Mouse (Mus musculus) frontal cortex, adult (tissue): ENCODE results near the gene Aig1.

Source experiments
- ATAC-seq: cut with Nextera tagmentation; 2 replicates; pipeline ENCODE4 v1.9.2; 2017; ENCODE audit warnings: mild to moderate bottlenecking, moderate library complexity, mixed read lengths; ENCODE audit not compliant: low TSS enrichment

Aig1 gene

DNA sequence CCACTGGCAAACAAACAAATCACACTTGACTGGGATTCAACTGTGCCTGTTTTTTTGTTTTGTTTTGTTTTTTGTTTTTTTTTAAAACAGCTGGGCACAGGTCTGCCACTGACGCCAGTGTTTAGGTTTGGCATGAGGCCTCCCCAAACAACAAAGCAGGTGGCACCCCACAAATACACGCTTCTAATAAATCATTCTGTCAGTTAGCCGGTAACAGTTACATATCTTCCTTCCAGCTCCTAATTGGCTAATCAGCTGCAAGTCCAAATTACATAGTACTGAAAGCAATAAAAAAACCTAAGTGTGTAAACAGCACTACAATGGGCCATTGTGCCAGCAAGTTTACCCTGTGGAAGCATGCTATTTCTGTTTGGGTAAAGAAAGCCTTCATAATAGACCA lies 18.7 kb downstream of the Aig1 start:
- ATAC-seq = no peak

DNA sequence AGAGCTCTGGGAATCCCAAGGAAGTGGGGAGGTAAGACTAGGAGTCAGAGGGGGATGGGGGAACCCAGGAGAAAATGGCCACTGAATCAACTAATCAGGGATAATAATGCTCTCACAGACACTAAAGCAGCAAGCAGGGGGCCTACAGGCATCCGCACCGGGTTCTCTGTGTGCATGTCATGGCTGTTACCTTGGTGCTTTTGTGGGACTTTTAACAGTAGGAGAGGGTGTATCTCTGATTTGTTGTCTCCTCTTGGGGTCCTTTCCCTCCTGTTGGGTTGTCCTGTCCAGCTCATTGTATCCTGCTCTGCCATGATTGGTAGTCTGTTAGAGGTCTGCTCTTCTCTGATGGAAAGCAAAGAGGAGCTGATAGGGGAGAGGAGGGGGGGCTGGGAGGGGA lies 19.6 kb downstream of the Aig1 start:
- no peak for ATAC-seq

DNA sequence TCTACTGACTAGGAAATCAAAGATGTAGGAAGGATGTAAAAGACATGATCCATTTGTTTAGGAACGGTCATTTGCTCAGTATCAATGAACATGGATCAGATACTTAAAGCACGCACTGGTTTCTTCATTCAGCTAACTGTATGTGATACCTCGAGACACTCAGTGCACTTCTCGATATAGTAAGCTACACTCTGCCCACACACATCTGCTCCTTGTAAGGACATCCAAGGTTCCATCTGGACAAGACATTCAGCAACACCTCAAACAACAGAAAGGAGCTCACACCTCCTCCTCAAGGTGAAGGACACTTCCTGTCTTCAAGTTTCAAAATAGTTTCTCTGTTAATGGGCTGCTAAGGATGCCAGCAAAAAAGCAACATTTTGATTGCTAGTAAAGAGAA lies 23.9 kb downstream of the Aig1 start:
- peak; percentile 79 for ATAC-seq

DNA sequence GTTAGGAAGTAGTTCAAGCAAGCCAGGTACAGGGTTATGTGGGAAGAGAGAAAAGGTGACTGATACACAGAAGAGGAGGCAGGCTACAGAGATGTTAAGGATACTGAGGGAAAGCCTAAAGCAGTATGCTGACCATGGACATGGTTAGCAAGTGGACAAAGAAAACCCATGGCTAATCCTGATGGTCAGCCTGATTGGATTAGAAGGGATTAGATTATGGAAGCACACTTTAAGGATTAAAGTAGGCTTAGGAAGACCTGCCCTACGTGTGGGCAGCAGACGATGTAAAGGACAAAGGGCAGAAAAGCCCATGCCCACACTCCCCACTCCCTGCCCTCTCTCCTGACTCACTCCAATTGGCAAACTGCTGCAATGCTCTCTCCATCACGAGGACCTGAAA lies 25.0 kb downstream of the Aig1 start:
- no peak for ATAC-seq

DNA sequence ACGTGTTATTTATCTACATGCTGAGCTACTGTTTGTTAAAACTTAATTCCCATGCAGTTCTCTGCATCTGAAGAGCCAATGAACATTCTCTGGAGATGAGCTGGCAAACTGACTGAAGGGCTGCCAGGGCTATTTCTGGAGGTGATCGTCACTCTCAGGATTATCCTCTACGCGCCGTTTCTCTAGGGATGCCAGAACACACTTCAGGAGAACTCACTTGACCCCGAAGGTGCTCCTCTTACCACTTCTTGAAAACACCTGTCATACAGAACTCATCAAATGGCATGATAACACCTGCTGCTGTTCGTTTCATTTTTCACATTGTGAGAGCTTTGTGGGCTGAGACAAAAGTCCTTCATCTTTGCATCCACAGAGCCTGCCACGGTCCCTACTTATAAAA lies 25.9 kb downstream of the Aig1 start:
- ATAC-seq = peak; percentile 75

DNA sequence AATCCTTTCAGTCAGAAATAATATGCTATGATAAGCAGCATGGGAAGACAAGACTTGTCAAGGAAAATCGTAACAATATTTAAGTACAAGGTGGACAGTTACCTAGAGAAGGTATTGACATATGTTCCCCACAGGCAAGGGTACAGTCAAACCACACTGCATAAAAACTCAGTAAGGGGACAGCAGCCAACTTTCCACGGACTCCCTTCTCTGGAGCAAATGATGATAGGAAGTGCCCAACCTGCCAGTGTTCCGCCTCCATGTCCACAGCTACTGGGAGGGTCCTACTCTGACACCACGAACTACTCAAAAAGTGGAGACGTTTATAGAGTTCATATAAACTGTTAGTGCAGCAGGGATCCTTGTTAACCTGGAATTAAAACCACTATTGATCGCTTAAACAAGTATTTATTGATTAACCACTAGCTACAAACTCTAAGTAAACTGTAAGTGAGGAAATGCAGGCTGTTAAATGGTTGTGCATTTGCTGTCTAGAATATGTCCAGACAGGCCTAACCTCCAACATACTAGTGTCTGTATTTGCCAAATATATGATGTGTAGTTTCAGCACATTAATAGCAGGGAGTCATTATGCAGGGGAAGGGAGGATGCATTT lies 30.2 kb downstream of the Aig1 start:
- ATAC-seq = no peak

DNA sequence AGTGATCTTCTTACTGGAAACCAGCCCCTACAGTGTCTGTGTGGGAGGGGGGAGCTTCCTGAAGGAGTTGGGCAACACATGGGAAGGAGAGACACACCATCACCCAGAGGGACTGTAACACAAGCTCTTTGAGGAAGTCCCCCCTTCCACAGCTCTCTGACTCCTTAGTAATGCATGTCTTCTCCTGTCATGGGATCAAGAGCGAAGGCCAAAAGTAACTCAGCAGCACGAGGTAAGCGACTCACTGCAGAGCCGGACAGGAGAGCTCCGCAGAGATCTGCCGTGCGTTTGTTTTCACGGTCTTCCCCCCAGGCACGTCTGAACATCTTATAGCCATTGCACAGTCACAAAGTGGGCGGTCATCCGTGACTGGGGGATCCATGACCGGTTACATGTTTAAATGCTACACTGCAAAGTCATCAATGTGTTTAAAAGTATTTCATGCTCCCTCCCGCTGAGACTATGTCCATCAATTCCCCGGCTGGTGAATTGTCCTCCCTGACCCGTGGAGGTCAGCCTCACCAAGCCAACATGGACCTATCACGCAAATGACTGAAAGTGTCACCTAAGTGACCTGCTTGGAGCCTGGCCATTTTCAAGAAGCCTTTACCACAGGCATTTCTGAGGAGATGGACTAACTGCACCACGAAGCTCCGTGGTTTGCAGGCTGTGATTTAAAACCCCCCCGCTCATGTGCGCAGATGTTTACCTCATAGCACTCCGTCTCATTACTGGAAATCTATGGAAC lies 30.9 kb downstream of the Aig1 start:
- ATAC-seq = no peak

DNA sequence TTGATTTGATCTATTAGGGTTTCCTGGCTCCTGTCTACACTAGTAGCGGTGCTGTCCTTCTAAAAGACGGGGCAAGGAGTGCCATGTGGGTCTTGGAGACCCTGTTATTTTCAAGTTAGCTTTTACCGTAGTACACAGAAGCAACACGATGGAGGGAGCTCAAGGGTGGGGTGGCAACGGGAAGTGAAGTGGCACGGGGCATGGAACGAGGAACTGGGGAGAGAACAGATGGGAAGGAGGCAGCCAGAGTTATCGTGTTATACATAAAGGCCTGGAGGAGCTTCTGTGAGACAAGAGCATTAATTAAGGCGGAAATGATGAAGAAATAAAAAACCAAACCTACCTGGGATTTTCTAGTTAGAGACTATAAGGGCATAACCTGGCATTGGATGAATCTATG lies 31.8 kb downstream of the Aig1 start:
- ATAC-seq = no peak; the same call in 1 of the 2 replicates

DNA sequence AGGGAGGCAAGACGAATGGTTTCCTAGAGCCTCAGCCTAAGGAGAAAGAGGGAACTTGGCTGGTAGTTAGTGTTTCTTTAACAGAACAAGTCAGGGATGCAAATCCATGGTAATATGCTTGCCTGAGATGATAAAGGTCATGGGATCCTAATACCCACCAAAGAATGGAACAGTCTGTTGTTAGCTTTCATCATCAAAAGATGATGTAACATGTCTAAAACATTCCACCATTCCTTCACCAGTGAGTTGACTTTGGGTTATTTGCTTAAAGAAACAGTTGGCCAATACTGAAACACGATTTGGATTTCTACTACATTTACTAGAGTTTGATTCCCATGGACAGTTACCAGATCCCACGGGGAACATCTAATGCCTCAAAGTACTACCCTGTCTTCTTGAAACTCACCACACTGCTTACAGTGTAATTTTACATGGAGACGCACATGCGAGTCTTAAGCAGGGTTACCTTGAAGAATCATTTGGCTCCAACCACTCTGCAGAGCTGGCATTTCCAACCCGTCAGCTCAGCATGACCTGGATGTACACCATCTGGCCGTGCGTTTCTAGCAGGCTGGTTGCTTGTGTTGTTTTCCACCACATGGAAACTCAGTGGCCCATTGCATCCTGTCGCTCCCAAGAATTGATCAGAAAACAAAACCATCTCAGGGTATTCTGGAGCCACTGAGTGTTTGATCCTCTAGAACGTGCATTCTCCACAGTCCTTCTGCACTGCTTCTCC lies 32.9 kb downstream of the Aig1 start:
- ATAC-seq = no peak

DNA sequence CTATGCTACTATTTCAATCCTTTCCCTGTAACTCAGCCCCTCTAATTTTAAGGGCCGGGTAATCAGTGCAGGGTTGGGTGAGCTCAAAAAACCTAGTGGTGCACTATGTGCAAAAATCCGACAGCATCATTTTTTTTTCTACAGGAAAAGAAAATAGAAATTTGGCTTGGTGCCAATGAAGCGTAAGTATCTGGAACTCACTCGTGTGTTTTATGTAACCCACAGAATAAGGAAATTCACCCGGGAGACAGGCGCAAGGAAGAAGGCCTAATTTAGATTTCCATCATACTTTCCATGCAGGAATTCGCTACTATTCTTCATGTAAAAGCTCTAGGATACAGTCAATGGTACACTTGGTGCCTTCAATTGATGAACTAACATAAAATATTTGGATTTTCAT lies 34.7 kb downstream of the Aig1 start:
- peak; percentile 35; the same call in 1 of the 2 replicates for ATAC-seq

DNA sequence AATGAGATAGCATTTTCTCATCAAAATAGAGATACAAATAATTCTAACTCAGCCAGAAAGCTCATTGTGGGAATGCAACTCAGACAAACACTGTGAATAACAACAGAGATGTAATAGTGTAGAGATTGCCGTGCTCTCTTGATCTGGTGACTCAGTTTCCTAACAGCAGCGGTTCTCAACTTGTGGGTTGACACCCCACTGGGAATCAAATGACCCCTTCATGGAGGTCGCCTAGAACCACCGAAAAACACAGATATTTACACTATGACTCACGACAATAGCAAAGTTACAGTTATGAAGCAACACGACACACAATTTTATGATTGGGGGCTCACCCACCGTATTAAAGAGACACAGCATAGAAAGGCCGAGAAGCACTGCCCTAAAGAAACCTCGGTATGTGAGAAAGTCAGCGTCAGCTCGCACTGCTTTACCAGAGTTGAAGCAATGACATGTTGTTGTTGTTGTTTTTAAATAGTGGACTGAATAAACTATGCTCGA lies 35.7 kb downstream of the Aig1 start:
- no peak; the same call in 1 of the 2 replicates for ATAC-seq

DNA sequence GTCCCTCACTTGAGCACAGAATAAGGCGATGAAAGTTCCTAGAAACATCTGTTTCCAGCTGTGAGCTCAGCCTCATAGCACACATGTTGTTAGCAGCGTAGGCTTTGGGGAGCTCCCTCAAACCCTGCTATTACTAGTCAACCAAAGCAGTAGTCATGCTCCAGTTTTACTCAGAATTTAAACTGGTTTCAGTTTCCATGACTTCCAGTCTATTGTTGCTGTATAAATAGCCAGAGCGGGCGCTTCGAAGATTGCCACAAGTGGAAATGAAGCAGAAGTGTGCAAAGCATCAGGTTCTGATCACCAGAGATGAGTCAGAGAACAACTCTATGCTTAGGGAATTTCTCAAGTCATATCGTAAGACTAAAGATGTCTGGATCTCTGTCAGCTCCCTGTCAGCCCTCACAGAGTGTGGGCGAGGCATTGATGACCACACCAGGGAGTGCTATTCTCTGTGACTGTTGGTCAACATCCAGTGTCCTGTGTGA lies 36.2 kb downstream of the Aig1 start:
- peak; percentile 47 for ATAC-seq

DNA sequence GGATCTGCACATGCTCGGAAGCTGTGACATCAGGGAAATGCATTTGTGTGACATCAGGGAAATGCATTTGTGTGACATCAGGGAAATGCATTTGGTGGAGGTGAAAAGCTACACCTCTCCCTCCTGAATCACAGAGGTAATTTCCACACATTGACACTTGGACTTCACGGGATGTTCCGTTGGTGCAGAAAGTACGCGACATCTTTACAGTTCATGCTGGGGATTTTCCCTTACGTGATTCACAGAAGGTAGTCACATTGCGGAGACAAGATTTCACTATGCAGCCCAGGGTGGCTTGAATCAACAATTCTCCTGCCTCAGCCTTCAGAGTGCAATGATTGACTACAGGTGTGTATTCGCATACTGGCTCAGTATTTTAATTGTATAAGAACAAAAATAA lies 41.6 kb downstream of the Aig1 start:
- no peak for ATAC-seq

DNA sequence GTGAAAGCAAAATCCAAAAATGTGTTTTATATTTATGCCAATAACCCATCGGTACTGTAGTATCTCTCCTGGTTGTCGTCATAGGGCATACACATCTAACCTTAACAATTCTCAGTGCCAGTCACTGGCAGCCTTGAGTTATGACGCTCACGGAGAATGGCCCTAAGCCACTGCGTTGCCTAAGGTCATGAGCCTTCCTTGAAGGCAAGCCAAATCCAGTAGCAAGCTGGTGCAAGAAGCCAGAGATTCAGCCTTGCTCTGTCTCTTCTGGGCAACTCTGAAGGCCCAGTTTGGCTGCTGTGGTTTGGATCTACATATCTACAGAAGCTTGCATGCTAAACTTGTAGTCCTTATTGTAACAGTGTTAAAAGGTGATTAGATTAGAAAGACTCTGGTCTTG lies 55.2 kb downstream of the Aig1 start:
- ATAC-seq = no peak

DNA sequence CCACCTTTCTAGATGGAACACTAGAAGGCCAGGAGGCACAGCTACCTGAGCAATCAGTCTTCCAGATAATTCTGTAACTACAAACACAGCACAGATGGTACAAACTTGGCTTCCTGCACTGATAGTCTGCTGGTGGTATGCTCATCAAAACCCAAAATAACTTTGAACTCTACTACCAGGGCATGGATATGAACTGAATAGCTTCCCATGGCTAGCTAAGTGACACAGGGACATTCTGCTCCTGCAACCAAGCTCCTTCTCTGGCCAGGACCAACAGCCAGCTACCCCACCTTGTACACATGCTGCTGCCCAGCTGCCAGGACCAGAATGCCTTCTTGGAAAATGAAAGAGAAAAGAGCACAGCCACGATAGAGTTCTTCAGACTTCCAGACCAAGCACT lies 60.5 kb downstream of the Aig1 start:
- no peak for ATAC-seq

DNA sequence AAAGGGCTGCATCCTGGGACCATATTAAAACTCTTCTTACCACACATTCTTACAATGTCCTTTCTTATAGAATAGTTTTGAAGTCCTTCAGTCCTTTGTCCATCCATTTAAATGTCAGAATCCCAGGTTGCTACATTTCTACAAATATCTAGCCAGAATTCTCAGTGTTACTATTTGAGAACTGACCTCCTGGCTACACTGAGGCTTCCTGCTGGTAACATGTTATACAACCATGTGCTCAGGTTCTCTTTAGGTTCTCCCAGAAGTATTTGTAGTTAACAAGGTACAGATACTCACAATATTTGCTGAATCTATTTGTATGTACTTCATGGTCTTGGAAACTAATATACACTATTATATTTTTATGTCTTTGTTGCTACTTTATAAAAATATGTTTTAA lies 62.0 kb downstream of the Aig1 start:
- ATAC-seq = no peak

DNA sequence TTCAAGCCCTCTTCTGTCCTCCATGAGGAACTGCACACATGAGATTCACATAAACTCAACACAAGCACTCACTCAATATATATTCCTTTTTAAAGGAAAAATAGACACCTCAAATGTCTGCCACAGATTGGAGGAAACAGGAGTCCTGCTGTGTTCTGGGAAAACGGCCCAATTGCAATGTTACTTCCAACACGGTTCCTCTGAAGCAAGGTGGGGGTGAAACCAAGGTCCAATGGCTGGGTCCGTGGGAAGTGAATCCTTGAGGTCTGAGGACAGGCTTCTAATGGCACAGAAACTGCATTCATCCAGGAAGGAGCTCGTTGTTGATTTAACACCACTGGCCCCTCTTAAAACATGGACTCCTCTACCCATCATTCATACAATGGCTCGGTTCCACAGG lies 67.5 kb downstream of the Aig1 start:
- no peak for ATAC-seq

DNA sequence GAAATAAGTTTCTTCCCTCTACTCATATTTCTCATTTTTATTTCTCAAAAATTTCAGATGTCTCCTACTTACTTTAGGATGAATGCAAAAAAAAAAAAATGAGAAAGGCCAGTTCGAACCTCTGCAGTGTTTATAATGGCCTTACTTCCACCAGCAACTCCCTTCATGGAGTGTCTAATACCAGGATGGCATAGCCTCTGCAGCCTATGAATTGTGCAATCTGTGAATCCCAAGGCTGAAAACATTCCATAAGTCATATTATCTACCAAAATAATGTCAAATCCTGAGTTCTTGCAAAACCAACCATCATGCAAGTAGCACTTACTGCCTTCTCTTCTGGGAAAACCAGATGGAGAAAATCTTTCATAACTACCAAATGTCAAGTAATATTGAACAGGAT lies 75.3 kb downstream of the Aig1 start:
- no peak for ATAC-seq

DNA sequence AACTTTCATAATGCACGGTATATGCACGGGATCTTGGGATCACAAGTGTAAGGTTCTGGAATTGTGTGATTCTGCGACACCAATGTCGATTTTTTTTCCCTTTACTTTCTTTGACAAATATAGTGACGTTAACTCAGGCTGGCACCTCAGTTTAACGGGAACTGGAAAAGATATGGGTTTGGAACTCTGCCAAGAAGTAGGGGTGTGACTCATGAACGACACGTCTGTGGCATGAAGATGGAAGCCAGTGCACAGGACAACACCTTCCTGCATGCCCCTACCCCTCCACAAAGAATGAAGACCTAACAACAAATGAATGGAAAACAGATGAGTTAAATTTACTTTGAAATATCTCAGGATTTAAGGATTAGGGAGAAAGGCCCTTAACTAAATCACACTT lies 76.0 kb downstream of the Aig1 start:
- no peak for ATAC-seq

DNA sequence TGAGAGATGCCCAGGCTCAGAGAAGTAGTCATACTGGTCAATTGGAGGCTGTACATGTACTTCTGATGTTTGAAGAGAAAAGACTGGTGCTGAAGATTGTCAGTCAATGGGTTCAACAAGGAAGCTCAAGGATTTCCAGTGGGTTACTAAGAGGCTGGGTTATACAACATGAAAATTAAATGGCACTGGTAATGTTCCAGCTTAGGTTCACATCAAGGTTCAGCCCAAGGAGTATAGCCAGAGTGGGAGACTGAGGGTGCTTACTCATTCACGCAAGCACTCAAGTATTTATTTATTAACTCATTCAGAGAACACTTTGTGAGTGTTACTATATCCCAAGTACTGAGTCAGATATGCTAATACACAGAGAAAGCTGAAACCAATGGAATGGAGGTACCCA lies 79.2 kb downstream of the Aig1 start:
- no peak for ATAC-seq

DNA sequence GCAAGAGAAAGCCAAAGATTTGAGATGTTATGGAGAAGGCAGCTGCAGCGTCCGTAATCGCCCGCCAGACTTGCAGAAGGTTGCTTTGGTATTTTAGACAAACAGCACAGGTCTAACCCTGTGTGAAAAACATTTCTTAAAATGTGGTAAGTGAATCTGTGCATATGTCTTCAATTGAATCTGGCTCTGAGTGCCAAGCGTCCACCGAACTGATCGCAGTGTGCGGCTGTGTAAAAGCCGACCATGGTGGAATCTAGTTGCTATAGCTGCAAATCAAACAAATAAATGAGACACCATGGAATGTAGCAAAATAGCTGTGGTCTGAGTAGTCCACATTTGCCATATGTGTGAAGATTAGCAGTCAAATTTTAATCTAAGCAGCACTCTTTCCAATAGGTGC lies 80.7 kb downstream of the Aig1 start:
- no peak for ATAC-seq

DNA sequence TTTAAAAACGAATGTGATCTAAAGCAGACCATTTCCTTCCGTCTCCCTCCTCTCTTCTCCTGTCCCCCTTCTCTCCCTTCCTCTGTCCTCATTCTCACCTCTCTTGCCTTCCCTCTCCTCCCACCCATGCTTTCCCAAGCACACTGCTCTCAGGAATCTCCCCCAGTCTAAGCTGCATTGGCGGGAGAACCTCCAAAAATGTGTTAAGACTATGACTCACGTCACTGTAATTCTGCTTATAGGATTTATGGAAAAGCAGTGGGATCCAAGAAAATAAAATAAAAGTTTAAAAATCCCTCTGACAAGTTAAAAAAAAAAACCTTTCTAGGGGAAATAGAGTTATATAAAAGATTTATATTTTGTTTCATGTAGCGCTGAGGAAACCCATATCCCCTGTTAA lies 86.0 kb downstream of the Aig1 start:
- ATAC-seq = peak; percentile 90

DNA sequence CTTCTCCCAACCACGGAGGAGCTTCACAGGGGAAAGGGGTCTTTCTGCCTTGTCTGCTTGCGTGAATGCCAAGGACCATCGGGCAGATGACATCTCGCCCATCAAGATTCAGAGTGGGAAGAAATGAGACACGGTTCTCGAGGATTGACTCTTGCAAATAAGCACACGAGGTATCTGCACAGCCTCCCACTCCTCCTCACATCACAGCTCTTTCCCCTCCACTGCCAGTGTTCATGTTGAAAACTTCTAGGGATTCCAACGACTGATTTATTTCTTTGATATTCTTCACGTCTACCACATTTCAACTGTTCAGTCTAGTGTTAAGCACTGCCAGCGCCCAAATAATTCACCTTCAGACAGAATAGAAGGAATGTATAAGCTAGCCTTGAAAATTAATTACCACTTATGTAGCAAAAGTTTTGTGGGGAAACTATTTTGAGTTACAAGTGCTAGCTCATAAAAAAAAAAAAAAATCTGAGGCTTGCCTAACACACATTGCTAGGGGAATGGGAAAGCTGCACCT lies 86.5 kb downstream of the Aig1 start:
- ATAC-seq = peak; percentile 60
